Mouse (Mus musculus) gastrocnemius, adult 2 months (tissue): ENCODE data around the gene Klhl31. TPM values are rescaled to one million over a fixed set of nuclear protein-coding genes. Genes with fewer than 3 reads are reported as not detected.
A peak's percentile ranks its signal among the peaks of the same experiment; 100 is the strongest.

ENCODE experiments used
- DNase-seq: peaks from one replicate; pipeline ENCODE4 v3.0.0; 2022
- H3K27ac ChIP-seq: fragments of 200-600 bp; 2 replicates; pipeline ENCODE4 v1.8.1; 2022; ENCODE audit warnings: mild to moderate bottlenecking
- H3K4me3 ChIP-seq: fragments of 200-600 bp; 2 replicates; pipeline ENCODE4 v1.8.1; 2022; ENCODE audit warnings: mild to moderate bottlenecking, moderate library complexity
- CTCF ChIP-seq: fragments of 200-600 bp; IDR thresholded peaks from 2 replicates; pipeline ENCODE4 v1.8.1; 2022; ENCODE audit warnings: antibody characterized with exemption, mild to moderate bottlenecking, moderate library complexity
- intact Hi-C: fragments of 180-260 bp; cut with DNase I; formaldehyde crosslinking; loops from one replicate; pipeline ENCODE4 v1.15.1; 2025
- total RNA-seq, 2 experiments: library from RNA; stranded (reverse); gene quantifications; 2 replicates each; pipeline ENCODE4 v1.2.3; 2021

Klhl31 gene
- total RNA-seq, 2 experiments from 2014 or later, result 491 to 601 TPM

DNA sequence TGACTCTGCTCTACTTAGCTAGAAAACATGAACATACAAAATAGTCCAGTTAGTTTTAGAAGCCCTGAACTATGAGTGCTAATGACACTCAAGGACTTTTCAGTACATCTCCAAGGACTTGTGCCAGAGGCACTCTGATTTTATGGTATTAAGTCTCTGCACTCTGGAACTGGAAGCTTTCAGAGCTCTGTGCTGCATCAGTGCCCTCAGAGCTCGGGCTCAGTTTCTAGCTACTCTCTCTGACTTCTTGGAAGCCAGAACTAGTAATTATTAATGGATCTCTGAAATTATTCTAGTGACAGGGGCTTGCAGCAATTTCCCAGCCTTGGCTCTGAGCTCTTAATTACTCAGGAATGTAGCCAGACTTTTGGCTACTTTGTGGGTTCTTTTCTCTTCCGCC lies 37.7 kb downstream of the Klhl31 start:
- H3K27ac ChIP-seq, result no peak overlapping the region
- TF ChIP-seq CTCF, result no peak
- intact Hi-C loops, result no loop called here

DNA sequence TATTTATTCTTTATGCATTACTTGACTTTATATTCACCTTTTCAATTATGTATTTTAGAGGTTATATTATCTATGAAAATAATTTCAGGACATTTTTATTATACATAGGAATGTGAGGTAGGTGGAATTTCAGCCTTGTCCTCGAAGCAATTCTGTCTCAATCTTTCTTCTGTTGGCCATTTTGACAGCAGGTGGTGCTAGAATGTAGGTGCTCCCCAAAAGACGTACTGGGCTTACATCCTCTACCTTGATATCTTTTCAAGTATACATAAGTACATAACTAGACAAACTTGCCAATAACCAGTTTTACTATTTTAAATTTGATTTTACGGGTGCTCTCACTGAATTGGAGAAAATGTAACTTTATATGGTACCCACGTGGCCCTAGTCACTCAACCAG lies 48.6 kb downstream of the Klhl31 start:
- TF ChIP-seq CTCF, result peak; percentile 19; the same call in 1 of the 2 replicates
- intact Hi-C loops, result no loop called here
- DNase-seq, result no peak
- Histone ChIP-seq H3K27ac (no peak overlapping the region), H3K4me3 (no peak overlapping the region)

More for the DNA sequence above, 37.7 kb downstream of the Klhl31 start:
- DNase-seq, result no peak
- H3K4me3 ChIP-seq, result no peak overlapping the region

DNA sequence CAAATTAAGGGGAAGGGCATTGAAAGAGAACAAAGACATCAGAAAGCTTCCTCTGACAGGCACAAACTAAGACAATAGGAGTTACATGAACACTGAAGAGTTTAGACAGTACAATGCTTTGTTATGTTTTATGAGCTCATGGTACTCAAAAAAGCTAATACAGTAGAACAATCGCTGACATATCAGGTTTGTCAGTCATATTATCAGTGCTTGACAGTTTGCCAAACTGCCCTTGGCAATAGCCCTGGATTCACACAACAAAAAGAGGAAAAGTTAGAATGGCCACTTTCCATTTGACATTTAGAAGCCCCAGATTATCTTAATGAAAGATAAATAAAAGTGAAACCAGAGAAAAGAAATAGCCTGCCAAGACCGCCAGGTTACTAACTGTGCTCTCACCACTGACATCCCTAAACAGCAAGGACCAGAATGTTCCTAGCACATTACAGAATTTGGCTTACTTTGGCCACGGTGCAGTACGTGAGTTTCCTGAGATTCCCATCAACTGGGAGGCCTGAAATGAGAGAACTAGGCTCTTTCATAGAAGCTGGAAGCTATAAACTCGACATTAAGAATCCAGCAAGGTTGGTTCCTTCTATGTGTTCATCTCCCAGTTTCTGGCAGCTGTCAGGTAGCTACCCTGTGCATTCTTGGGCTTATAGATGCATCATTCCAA lies 49.7 kb downstream of the Klhl31 start:
- TF ChIP-seq CTCF, result no peak
- no peak for DNase-seq
- intact Hi-C loops, result no loop called here
- Histone ChIP-seq H3K27ac (no peak overlapping the region), H3K4me3 (no peak overlapping the region)

DNA sequence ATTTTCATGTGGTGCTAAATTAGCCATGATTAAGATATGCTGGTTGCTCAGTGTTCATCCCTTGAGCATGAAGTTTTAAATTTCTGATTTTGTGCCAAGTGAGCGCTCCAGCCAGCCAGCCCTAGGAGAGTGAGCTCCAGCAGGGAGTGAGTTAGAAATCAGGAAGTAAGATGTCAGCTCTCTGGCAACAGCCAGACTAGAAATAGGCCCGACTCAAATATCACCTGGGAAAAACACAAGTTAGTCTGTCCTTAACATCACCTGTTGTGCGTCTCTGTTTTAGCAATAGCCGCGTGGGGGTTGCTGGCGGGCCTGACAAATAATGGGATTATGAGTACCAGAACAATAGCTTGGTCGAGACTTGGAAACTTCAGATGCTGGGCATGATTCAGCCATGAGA lies 56.4 kb downstream of the Klhl31 start:
- no peak for TF ChIP-seq CTCF
- intact Hi-C loops, result no loop called here
- peak overlapping the region; percentile 29 for H3K4me3 ChIP-seq
- peak; percentile 38 for DNase-seq
- H3K27ac ChIP-seq, result 0 out of 2 replicates have a peak overlapping the region, but pooled peaks have one; percentile 35

DNA sequence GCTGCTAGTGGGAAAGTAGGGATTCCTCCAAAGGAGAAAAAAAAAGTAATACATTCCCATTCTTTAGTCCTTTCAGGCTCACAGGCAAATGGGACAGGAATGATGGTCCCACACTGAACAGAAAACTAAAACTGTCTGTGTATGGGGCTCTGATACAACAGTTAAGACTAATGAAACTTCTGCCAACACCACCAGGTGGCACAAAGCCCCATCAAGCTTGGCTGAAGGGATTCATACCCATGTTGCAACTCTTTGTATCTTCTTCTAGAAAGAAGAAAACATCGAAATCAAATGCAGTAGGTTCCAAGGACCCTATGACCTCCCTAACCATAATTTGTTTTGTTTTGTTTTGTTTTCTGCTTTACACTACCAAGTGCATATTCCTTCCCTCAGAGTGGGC lies 57.1 kb downstream of the Klhl31 start:
- no peak overlapping the region for H3K4me3 ChIP-seq
- no peak; the same call in 1 of the 2 replicates for TF ChIP-seq CTCF
- no peak overlapping the region for H3K27ac ChIP-seq
- DNase-seq, result no peak
- intact Hi-C loops, result no loop called here

DNA sequence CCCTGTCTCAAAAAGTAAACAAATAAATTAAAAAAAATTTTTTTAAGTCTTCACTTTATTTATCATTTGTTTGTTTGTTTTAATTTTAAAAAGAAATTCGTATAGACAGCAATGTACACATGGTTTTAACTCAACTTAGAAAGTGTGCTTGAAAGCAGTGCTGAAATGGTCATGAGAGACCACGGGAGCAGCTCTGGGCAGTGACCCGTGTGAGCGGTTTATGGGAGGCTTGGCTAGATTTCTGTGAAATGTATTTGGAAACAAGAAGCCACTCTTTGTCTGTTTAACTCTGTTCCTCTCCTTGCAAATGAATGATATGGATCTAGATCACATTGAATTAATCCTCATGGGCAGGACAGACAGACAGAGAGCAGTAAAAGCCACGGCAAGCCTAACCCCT lies 59.3 kb downstream of the Klhl31 start:
- no peak for TF ChIP-seq CTCF
- intact Hi-C loops, result no loop called here
- Histone ChIP-seq H3K4me3 (no peak overlapping the region), H3K27ac (no peak overlapping the region)
- no peak for DNase-seq

DNA sequence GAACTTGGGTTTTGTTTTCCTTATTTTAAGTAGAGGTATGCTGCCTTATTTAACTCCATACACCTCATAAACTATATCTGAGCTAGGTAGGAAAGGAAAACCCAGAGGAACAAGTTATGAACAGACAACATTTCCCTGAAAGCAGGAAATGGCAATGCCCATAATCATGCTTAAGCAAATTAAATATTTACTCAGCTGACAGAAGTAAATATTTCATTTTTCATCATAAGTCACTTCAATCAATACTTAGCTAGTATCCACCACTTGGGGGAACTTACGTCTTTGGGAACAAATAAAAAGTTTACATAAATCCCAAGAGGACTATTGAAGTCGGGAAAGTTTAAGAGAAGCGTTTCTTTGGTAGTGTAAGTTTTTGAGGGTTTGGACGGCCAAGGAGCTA lies 67.2 kb downstream of the Klhl31 start:
- intact Hi-C loops, result no loop called here
- no peak overlapping the region for H3K4me3 ChIP-seq
- no peak for DNase-seq
- no peak overlapping the region for H3K27ac ChIP-seq
- TF ChIP-seq CTCF, result no peak

DNA sequence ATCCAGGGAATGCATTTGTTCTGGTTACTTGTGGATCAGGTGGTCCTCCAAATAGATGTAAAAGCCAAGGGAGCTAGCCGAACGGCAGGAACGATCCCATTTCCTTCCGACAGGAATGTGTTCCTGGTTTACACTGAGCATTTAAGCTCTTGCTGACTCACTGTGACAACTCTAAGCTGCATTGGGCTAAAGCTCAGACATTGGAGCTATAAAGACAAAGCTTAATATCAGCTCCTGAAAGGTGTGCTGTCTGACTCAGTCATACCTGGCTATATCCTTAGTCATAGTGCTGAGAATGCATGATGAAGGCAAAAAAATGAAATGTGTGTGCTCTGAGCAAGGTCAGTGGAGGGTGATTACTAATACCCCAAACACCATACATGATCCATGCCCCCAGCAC lies 67.8 kb downstream of the Klhl31 start:
- Histone ChIP-seq H3K4me3 (no peak overlapping the region), H3K27ac (no peak overlapping the region)
- intact Hi-C loops, result no loop called here
- no peak for TF ChIP-seq CTCF
- no peak for DNase-seq

DNA sequence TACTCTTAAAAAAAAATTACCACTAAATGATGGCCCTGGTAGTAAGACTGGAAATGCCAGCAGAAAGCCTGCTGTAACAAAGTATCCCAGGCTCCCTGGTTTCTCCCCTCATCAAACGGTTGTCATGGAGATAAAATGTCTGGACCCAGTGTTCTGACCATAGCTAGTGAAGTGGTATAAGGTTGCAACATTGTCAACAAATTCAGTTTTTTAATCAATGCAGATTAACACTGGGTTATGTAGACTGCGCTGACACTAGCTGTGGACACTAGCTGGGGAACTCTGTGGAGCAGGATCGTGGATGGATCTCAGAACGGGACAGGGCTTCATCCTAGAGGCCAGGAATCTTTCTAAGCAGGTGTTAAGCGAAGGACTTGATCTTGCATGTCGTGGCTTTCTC lies 70.2 kb downstream of the Klhl31 start:
- no peak overlapping the region for H3K27ac ChIP-seq
- DNase-seq, result no peak
- intact Hi-C loops, result no loop called here
- H3K4me3 ChIP-seq, result no peak overlapping the region
- TF ChIP-seq CTCF, result no peak

DNA sequence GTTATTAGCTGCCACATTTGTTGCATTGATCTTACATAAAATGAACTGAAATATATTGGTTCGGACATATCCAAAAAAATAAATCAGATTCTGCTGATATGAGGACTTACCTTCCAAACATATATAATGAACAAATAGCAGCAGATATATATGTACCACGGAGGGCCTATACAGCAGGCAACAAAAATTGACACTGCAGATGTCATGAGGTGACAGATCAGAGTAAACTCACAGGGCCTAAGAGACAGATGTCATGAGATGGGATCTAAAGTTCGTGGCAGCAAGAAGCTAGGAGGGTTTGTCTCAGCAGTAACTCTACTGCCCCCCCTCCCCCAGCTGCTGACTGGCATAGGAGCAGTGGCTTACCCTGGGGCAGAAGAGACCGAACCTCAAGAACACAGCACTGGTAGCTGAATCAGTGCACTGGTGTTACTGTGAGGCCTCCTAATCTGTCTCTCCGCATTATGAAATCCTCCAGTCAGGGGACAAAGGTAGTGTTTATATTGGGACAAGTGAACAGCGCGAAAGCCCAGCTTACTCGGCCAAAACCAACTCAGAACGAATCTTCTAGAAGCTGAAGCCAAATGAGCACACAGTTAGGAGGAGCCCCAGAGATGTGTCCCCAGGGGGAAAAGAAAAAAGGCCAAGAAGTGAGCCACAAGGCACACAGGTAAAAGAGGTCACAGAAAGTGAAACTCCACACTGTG lies 71.3 kb downstream of the Klhl31 start:
- intact Hi-C loops, result no loop called here
- no peak for TF ChIP-seq CTCF
- no peak overlapping the region for H3K27ac ChIP-seq

DNA sequence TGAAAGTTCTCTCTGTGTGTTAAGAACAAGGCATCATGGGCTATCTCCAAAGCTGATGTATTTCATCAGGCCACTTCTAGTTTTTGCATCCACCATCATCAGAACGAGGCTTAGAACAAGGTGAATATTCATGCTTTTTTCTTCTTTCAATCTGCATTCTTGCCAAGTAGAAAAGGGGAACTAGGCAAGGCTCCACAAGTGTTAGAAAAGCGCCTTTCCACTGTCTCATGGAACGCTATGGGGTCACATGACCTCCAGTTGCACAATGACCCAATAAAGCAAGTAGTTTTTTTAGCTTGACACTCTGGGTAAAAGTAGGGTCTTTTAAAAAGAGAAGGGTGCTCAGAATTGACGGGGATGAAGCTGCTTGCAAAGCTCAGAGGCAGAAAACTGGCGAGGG lies 72.7 kb downstream of the Klhl31 start:
- intact Hi-C loops, result no loop called here
- DNase-seq, result no peak
- no peak for TF ChIP-seq CTCF
- H3K27ac ChIP-seq, result no peak overlapping the region
- no peak overlapping the region for H3K4me3 ChIP-seq

More for the DNA sequence above, 71.3 kb downstream of the Klhl31 start:
- no peak for DNase-seq
- no peak overlapping the region for H3K4me3 ChIP-seq

Other genes starting within 250 kb of the Klhl31 start
- gene Lrrc1, start 91.6 kb upstream of the Klhl31 start, total RNA-seq, result under 1 TPM; 0.71 to 0.84 TPM
- 10 to 100 TPM in 1 of 2 experiments, 1 to 10 TPM in 1; 8.9 to 11.2 TPM for gene Gclc, start 118.0 kb downstream of the Klhl31 start, total RNA-seq